Mouse (Mus musculus) intestine, postnatal 0 days (tissue): ENCODE measurements around the gene Zfp235. TPM values are rescaled to one million over a fixed set of nuclear protein-coding genes. Genes with fewer than 3 reads are reported as not detected.

ENCODE experiments used
- ATAC-seq: fragments of 200-750 bp; cut with Nextera tagmentation; 2 replicates; pipeline ENCODE4 v1.8.0; 2017; ENCODE audit warnings: mild to moderate bottlenecking, moderate TSS enrichment, moderate library complexity
- H3K27ac ChIP-seq: fragments of 300-500 bp; sonication (generic); 2 replicates; pipeline ENCODE4 v1.5.1; 2014; ENCODE audit warnings: mild to moderate bottlenecking, low read depth, low read length, moderate library complexity
- H3K27me3 ChIP-seq: fragments of 300-500 bp; sonication (generic); replicated peaks from 2 replicates; pipeline ENCODE4 v1.6.1; 2014; ENCODE audit warnings: low read length, mixed read lengths; ENCODE audit not compliant: control insufficient read depth, insufficient read depth
- H3K36me3 ChIP-seq: fragments of 300-500 bp; sonication (generic); 2 replicates; pipeline ENCODE4 v1.6.1; 2014; ENCODE audit warnings: mild to moderate bottlenecking, moderate library complexity; ENCODE audit not compliant: control insufficient read depth, insufficient read depth
- H3K4me1 ChIP-seq: fragments of 300-500 bp; sonication (generic); replicated peaks from 2 replicates; pipeline ENCODE4 v1.6.1; 2014; ENCODE audit warnings: antibody characterized with exemption, low read length, mixed read lengths; ENCODE audit not compliant: control insufficient read depth, insufficient read depth
- H3K4me2 ChIP-seq: fragments of 300-500 bp; sonication (generic); replicated peaks from 2 replicates; pipeline ENCODE4 v1.6.1; 2014; ENCODE audit warnings: low read depth, mild to moderate bottlenecking, moderate library complexity
- H3K4me3 ChIP-seq: fragments of 300-500 bp; sonication (generic); 2 replicates; pipeline ENCODE4 v1.5.1; 2014; ENCODE audit warnings: low read depth, low read length
- H3K9ac ChIP-seq: fragments of 300-500 bp; sonication (generic); 2 replicates; pipeline ENCODE4 v1.6.1; 2014; ENCODE audit warnings: mild to moderate bottlenecking, low read depth, low read length
- H3K9me3 ChIP-seq: fragments of 300-500 bp; sonication (generic); 2 replicates; pipeline ENCODE4 v1.6.1; 2016; ENCODE audit warnings: mixed run types; ENCODE audit not compliant: control insufficient read depth
- CTCF ChIP-seq: sonication (generic); IDR thresholded peaks from 2 replicates; pipeline ENCODE4 v1.5.1; 2016; ENCODE audit warnings: low read depth, mild to moderate bottlenecking, control low read depth, antibody characterized with exemption, moderate library complexity
- WGBS: fragments of 180-500 bp; shearing (Covaris S2); extraction: QIAGEN DNeasy Blood & Tissue Kit; methylation state at CpG from one replicate; pipeline ENCODE4 v1.1.7; 2014; 5-methylcytosine and 5-hydroxymethylcytosine counted together
- polyA plus RNA-seq: library from polyadenylated mRNA; unstranded; fragments of >200 nt; fragmentation: Nextera tagmentation; extraction: Ambion mirVana; gene quantifications from 2 replicates; pipeline ENCODE4 v1.2.1, GENCODE M21; 2015

The Zfp235 gene
- polyA plus RNA-seq, 1 experiment from 2014 or later, result 7.9 TPM

DNA sequence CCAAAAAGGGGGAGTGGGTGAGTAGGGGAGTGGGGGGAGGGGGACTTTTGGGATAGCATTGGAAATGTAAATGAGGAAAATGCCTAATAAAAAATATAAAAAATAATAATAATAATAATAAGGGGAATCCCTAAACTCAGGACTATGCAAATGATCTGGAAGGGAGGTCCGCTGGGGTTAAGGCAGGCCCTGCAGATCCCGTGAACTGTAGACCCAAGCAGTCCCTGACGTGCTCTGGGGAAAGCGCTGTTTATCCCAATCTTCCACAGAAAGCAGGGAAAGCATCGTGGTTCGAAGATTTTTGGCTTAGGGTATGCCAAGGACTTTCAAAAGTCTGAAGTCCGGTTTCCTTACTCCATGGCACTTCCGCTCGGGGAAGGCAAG, 22.2 kb upstream of the Zfp235 start:
- peak overlapping the region; percentile 58 for H3K9ac ChIP-seq
- no peak for TF ChIP-seq CTCF
- no peaks in the 10 kb centered on the region for H3K4me1 ChIP-seq
- H3K4me3 ChIP-seq, result peak overlapping the region; percentile 71
- peak overlapping the region; percentile 81 for H3K27ac ChIP-seq
- no peak for ATAC-seq
- 5% methylated on average over 9 of the region's 9 CpGs for WGBS
- peak overlapping the region; percentile 86 for H3K4me2 ChIP-seq
- peaks cover 14% of the 10 kb centered on the region for H3K9me3 ChIP-seq
- no peaks in the 10 kb centered on the region for H3K27me3 ChIP-seq
- peaks cover 9% of the 10 kb centered on the region for H3K36me3 ChIP-seq

DNA sequence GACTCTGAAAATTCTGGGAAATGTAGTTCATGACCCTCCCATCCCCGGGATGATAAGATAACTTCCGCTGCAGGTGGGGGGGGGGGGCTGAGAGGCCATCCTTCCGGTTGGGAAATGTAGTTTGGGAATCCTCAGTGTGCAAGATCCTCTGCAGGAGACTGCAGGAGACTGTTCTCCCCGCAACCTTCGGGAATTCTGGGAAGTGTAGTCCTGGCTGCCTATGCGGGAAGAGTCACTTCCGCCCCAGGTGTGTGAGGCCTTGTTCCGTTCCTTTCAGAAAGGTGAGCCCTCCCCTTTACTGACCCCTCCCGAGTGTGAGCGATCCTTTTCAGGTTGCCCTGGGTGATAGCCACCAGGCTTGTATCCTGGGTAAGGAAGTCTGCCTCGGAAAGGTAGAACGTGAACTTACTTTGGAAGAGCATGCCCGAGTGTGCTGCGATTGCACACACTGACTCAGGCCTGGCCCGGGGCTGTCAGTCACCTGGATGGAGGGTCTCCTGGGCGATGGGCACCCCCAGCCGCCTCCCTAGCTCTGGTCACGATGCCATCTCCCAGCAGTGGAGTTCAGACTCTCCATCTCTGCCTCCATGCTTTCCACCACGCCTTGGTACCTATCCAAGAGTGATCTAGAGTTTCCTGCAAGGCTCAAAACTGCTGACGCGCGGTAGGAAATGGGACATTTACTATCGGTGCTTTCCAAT, 21.7 kb upstream of the Zfp235 start, which contains the start of gene Zfp112:
Gene Zfp112, plus strand, starts transcription at position 159 of the 701 bp plus-strand sequence.
- Histone ChIP-seq H3K4me1 (no peaks in the 10 kb centered on the region), H3K9ac (peak within 1 kb of the TSS; percentile 58), H3K9me3 (peaks cover 9% of the 10 kb centered on the region; the same call in 1 of the 2 replicates), H3K4me2 (peak within 1 kb of the TSS; percentile 86), H3K4me3 (peak within 1 kb of the TSS; percentile 71), H3K27me3 (no peaks in the 10 kb centered on the region), H3K36me3 (peaks cover 6% of the 10 kb centered on the region; the same call in 1 of the 2 replicates), H3K27ac (peak within 1 kb of the TSS; percentile 81)
- 3% methylated on average over 23 of the region's 23 CpGs for WGBS
- ATAC-seq, result peak; percentile 98
- no peak for TF ChIP-seq CTCF

DNA sequence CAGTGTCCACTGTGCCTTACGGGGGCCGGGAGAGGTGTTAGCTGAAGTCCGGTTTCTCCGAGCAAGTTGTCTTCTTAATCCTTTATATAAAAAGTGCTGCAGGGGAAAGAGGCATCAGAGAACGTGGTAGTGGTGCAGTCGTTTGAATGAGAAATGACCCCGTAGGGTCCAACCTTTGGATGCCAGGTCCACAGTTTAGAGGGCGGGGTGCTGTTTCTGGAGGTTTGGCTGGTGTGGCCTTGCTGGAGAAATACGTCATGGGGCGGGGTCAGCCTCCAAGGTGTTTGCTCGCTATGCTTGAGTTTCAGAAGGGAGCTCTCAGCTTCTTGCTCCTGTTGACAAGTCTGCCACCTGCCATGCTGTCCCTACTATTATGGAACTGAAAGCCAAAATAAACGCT, 21.0 kb upstream of the Zfp235 start:
- H3K27me3 ChIP-seq, result no peaks in the 10 kb centered on the region
- H3K4me1 ChIP-seq, result no peaks in the 10 kb centered on the region
- 0 out of 2 replicates have a peak, but pooled peaks cover 2% of the 10 kb centered on the region for H3K9me3 ChIP-seq
- peak; percentile 64 for ATAC-seq
- no peak for TF ChIP-seq CTCF
- peak overlapping the region; percentile 86 for H3K4me2 ChIP-seq
- H3K9ac ChIP-seq, result peak overlapping the region; percentile 58; the same call in 1 of the 2 replicates
- WGBS, result 7% methylated on average over 12 of the region's 12 CpGs
- H3K27ac ChIP-seq, result peak overlapping the region; percentile 81
- 0 out of 2 replicates have a peak, but pooled peaks cover under 1% of the 10 kb centered on the region for H3K36me3 ChIP-seq
- peak overlapping the region; percentile 71 for H3K4me3 ChIP-seq

DNA sequence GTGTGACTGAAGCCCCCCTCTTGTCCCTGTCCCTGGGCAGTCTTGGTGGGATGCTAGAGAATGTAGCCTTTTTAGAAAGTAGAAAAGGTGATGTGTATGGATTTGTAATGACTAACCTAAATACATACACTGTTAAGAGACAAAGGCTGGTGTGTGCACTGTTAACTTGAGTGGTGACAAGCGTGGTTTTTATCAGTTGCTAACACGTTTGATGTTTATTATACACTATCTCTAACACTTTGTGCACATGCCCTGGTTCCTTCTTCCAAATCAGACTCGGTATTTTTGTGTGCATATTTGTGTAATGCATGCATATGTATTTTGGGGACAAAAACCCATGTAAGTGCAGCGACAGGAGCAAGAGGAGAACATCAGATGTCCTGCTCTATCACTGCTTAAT, 17.3 kb upstream of the Zfp235 start:
- no peaks in the 10 kb centered on the region for H3K9me3 ChIP-seq
- TF ChIP-seq CTCF, result no peak
- no peak overlapping the region for H3K4me2 ChIP-seq
- H3K4me3 ChIP-seq, result no peak overlapping the region
- no peak overlapping the region for H3K9ac ChIP-seq
- WGBS, result 69% methylated on average over 4 of the region's 4 CpGs
- ATAC-seq, result no peak
- H3K27me3 ChIP-seq, result no peaks in the 10 kb centered on the region
- no peak overlapping the region for H3K27ac ChIP-seq
- no peaks in the 10 kb centered on the region for H3K36me3 ChIP-seq
- H3K4me1 ChIP-seq, result no peaks in the 10 kb centered on the region

DNA sequence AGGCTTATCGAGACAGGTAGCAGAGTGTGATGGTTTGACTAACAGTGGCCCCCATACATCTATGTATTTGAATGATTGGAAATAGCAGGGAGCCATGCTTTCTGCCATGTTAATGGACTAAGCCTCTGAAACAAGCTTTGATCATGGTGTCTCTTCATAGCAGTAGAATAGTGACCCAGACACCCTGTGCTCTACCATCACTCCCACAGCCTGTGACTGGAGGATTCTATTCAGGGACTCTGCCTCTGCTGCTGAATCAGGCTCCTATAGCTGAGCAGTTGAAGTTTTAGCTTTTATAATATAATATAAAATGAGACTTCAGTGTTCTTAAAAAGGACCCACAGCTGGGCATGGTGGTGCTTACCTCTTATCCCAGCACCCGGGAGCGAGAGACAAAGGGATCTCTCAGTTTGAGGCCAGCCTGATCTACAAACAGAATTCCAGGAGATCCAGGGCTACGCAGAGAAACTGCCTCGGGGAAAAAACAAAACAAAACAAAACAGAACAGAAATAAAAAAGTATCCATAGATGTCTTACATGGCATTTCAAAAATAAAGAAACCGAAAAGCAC, 459 bp upstream of the Zfp235 start:
- Histone ChIP-seq H3K36me3 (peaks cover 13% of the 10 kb centered on the region; the same call in 1 of the 2 replicates), H3K9me3 (no peaks in the 10 kb centered on the region), H3K4me1 (0 out of 2 replicates have a peak, but pooled peaks cover 5% of the 10 kb centered on the region), H3K27ac (no peak overlapping the region), H3K27me3 (no peaks in the 10 kb centered on the region), H3K9ac (peak overlapping the region; percentile 69; the same call in 1 of the 2 replicates), H3K4me3 (peak overlapping the region; percentile 66), H3K4me2 (peak overlapping the region; percentile 78)
- WGBS, result 18% methylated on average over 6 of the region's 6 CpGs
- no peak for TF ChIP-seq CTCF
- ATAC-seq, result peak; percentile 2; the same call in 1 of the 2 replicates

DNA sequence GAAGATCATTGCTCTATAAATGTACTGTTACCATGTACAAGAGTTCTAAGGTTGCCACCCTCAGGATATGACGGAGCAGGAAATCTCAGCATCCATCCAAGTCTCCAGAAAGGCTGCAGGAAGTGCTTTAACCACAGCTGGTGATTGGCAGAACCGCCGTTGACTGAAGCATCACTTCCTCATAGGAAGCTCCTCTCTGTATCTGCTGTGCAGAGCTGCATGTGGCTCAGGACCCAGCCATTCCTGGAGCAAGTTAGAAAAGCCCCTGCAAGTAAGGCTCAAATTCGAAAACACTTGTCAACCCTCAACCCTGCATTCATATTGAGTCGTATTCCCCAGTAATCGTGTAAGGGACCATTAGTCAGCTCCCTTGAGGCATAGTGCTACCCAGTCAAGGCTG, 8.6 kb downstream of the Zfp235 start:
- Histone ChIP-seq H3K4me3 (no peak overlapping the region), H3K27ac (no peak overlapping the region), H3K27me3 (no peaks in the 10 kb centered on the region), H3K4me1 (no peaks in the 10 kb centered on the region), H3K4me2 (no peak overlapping the region), H3K9ac (no peak overlapping the region), H3K9me3 (0 out of 2 replicates have a peak, but pooled peaks cover 4% of the 10 kb centered on the region), H3K36me3 (peaks cover 35% of the 10 kb centered on the region)
- no peak for TF ChIP-seq CTCF
- no peak for ATAC-seq
- 94% methylated on average over 6 of the region's 6 CpGs for WGBS
